ENCODE assay signal across 19 mouse cellular contexts in the genomic region with DNA sequence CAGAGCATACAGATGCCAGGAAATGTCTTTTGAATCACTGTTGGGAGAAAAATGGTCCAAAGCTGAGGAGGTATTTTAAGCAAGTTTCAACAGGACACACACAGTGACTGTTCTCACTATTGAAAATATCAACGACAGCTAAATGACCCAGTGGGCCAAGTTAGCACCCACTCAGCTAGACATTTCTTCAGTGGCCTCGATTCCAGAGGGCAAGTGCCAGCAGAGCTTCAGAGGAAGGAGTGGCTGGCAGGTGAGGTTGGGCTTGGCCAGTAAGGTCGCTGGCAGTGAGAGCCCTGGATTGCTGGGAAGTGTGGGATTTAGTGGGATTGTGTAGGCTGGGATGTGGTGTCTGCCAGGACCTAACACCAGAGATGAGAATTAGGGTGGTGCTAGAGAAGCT.
"Had no signal": no experiment of that assay in that cellular context is flagged by ENCODE, and none has a peak within 500 bp of the region (broad histone marks: within the 10 kb centered on the region; RNA-seq: fewer than 3 reads in every experiment).

No protein-coding gene starts in this region.

- ATAC-seq: liver, postnatal 0 days; lung, postnatal 0 days; midbrain, embryonic 16.5 days had no signal

- H3K9ac ChIP-seq: liver, embryonic 15.5 days; liver, postnatal 0 days; lung, embryonic 15.5 days; midbrain, embryonic 12.5 days; neural tube, embryonic 12.5 days had no signal

- H3K4me3 ChIP-seq: liver, embryonic 15.5 days; lung, embryonic 15.5 days; megakaryocyte, embryonic 14.5 days; midbrain, embryonic 12.5 days; neural tube, embryonic 12.5 days had no signal

- H3K4me1 ChIP-seq: liver, embryonic 15.5 days; lung, embryonic 15.5 days had no signal

- H3K36me3 ChIP-seq: liver, embryonic 15.5 days; lung, embryonic 15.5 days; midbrain, embryonic 12.5 days; neural tube, embryonic 12.5 days had no signal

- H3K27ac ChIP-seq: liver, embryonic 15.5 days; lung, embryonic 15.5 days; macrophage; midbrain, embryonic 12.5 days; neural tube, embryonic 12.5 days had no signal

- DNase-seq: liver, postnatal 0 days; lung, adult 2 months; lung, postnatal 14 days; lung, postnatal 36 days; midbrain, embryonic 14.5 days; right cerebral cortex, postnatal 25 days; right cerebral cortex, postnatal 4 days; spleen, adult 18-20 months; thymus, adult 2 months; thymus, postnatal 25 days; thymus, postnatal 4 days had no signal

- H3K4me2 ChIP-seq: liver, embryonic 15.5 days; lung, embryonic 15.5 days; midbrain, embryonic 12.5 days; neural tube, embryonic 12.5 days had no signal

- H3K27me3 ChIP-seq: liver, embryonic 15.5 days; lung, embryonic 15.5 days; midbrain, embryonic 12.5 days; neural tube, embryonic 12.5 days had no signal

- H3K9me3 ChIP-seq: liver, embryonic 15.5 days; lung, embryonic 15.5 days; megakaryocyte, embryonic 14.5 days; midbrain, embryonic 12.5 days; neural tube, embryonic 12.5 days had no signal
